Mouse (Mus musculus) spleen, postnatal 4 days (tissue): ENCODE measurements around the gene Upk3a.

Experiments used
- DNase-seq, 2 experiments: peaks; one replicate each; pipeline ENCODE4 v3.0.0; 2022; ENCODE audit warnings: low spot score in 2 of 2

Upk3a gene

DNA sequence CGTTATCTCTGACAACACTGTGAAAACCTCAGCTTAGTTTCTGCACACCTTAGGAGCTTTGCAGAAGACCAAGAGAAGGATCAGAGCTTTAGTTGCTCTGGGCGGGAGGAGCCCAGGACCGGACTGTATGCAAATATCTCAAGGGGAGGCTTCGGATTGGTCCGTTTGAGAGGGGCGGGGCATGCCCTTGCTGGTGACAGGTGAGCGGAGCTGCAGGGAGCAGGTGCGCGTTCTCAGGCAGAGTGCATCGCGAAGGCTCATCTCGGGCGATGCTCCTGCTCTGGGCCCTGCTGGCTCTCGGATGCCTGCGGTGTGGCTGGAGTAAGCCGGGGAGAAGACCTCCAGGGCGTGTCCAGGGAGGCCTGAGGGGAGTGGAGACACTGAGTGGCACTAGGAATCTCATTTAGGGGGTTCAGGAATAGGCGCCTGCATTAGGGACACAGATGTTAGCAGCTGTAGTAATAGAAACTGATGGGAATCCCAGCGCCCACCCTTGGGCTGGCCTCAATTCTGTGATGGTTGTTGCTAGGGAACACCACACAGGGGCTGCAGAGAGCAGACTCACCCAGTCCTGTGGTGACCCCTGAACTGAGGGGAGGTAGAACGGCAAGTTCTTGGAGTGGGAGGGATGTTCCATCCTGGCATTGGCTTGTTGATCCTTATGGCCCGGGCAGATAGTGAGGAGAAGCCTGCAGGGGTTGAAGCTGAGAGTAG lies at the start of gene Upk3a:
Gene Upk3a, plus strand, starts transcription at position 191 of the 714 bp plus-strand sequence.
- no peak for DNase-seq

DNA sequence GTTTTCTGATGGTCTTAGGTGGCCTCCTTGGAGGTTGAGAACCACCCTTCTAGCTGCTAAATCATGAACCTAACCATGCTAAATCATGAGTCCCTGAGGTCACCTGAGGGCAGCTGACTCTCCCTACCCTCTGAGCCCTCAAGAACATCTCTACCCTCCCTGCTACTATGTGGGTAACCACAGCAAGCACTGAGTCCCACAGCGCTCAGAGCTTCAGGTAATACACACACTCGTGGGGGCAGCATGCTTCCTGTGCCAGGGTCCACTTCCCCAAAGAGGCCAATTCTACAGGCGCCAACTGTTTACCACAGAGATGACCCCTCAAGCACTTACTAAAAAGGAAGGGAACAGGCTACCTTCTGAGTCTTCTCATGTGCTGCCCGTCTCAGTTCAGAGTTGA lies 48.4 kb upstream of the Upk3a start:
- DNase-seq, result no peak

DNA sequence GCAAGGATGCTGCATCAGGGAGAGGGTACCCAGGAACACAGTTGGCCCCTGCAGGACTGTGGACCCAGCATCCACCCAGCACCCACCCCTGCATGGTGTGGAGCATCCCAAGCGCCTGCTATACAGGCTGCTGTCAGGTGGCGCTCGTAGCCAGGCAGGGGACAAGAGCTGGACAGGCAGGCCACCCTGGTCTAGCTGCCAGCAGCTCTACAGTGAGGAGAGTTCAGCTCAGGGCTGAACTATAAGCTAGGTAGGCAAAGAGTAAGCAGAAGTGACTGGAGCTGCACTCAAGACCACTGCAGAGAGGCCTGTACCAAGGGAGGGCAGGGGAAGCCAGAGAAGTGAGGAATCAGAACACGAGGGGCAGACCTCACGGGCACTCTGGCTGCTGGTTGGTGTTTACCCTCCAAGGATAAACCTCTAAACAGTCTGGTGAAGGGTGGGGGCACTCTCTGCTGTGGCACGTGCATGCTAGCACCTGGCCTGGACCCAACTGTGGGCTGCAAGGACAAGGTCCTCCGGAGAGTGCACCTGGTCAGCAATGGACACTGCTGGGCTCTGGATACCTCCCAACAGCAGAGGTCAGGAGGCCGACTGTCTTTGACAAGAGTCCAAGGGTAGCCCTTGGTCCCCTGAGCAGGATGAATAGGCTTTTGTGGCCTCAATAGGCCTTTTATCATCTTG lies 43.9 kb upstream of the Upk3a start:
- no peak for DNase-seq

- no peak for DNase-seq
Observed at GRCm38 (mm10) chr15:84973544-84973871, 43.4 kb upstream of the Upk3a start.

DNA sequence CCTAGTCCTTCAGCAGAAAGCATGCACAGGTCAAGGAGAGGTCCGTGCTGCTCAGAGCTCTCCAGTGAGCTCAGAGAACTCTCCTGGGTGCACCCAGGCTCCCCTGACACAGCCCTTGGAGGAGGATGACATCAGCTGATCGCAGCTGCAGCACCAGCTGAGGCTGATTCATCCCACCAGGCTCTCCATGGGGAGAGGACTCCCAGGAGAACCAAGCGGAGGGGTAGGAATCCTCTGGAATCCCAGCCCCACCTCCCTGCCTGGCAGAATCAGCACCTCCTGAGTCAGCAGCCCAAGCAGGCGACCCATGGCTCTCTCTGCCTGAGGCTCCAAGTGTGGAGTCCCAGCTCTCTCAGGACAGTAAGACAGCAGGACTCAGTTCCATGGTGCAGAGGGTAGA lies 41.2 kb upstream of the Upk3a start:
- DNase-seq, result no peak

- no peak for DNase-seq
Observed at GRCm38 (mm10) chr15:84981609-84982313, 35.2 kb upstream of the Upk3a start.

- DNase-seq, result no peak
Observed at GRCm38 (mm10) chr15:84982888-84983287, 34.1 kb upstream of the Upk3a start.

GRCm38 (mm10) chr15:84983721-84984120 lies 33.2 kb upstream of the Upk3a start:
- no peak for DNase-seq

GRCm38 (mm10) chr15:84985516-84986160 lies 31.3 kb upstream of the Upk3a start:
- no peak for DNase-seq

- peak in 1 of 2 experiments; percentile 32 for DNase-seq
Observed at GRCm38 (mm10) chr15:84986171-84987019, 30.5 kb upstream of the Upk3a start.

DNA sequence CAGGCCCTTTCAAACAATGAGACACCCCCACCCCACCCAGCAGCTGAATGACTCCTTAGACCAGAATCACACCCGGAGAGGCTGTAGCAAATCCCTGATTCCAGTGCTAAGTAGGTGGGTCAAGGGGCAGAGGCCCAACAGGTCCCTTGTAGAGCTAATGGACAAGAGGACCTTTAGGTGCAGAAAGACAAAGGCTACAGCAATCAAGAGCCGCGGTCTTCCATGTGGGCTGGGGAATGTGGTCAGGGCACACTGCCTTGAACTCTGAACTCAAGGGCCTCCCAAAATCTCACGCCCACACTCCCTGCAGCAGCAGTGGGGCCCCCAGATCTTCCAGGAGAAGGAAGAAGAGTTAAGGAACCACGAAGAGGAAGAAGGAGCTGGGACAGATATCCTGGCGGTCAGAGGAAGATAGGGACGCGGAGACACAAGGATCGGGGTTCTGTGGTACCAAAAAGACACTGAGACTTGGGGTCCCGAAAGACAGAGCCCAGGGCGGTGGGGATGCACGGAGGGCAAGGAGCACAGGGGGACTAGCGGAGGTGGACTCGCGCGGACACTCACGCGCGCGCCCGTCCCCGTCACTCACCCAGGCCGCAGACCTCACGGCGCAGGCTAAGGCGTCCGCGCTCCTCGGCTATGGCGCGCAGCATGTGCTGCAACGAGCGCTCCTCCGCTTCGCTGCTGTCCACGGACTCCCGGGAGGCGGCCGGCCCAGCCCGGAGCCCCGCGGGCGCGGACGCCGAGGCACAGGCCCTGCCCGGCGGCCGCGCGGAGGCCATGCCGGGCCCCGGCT lies 29.7 kb upstream of the Upk3a start:
- DNase-seq, result peak; percentile 41 to 77

GRCm38 (mm10) chr15:84987874-84988825 lies 28.8 kb upstream of the Upk3a start, which contains the start of gene 5031439G07Rik:
Gene 5031439G07Rik (minus strand): TSS chr15:84988551.
- peak; percentile 87 to 91 for DNase-seq

GRCm38 (mm10) chr15:84989098-84989497 lies 27.8 kb upstream of the Upk3a start:
- DNase-seq, result no peak

DNA sequence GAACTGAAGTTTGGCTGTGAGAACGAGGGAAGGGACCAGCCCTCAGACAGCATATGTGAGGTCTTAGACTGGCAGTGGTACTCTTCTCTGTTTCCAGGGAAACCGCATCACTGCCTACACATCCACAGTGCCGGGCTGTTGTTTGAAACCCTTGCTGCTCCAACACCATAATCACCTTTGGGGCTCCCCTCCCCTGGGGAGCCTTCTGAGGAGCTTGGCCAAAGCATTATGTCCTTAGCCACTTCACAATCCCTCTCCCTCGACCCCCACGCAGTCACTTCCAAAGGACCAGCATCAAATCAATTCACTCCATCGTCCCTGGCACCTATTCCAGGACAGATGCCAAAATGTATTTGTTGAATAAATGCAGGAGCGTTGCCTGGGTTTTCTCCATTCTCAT lies 27.2 kb upstream of the Upk3a start:
- DNase-seq, result no peak

GRCm38 (mm10) chr15:84994498-84994897 lies 22.4 kb upstream of the Upk3a start:
- DNase-seq, result no peak

DNA sequence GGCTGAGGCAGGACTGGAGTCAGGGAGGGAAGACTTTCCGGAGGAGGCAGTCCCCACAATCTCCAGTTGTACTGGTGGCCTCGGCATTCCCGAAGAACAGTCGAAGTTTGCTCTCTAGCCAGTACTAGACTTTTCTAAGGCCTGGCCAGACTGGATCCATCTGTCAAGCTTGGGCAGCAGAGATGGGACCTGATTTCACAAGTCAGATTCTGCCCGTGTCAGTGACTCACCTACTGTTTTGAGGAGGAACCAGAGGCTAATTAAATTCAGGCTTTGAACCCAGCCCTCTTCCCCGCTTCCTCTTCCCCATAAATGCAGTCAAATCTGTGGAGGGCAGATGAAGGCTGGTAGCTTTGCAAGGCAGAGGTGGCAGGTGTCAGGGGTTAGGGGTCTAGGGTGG lies 21.9 kb upstream of the Upk3a start:
- DNase-seq, result no peak

- peak; percentile 66 to 86 for DNase-seq
Observed at GRCm38 (mm10) chr15:84995967-84996366, 21.0 kb upstream of the Upk3a start.

DNA sequence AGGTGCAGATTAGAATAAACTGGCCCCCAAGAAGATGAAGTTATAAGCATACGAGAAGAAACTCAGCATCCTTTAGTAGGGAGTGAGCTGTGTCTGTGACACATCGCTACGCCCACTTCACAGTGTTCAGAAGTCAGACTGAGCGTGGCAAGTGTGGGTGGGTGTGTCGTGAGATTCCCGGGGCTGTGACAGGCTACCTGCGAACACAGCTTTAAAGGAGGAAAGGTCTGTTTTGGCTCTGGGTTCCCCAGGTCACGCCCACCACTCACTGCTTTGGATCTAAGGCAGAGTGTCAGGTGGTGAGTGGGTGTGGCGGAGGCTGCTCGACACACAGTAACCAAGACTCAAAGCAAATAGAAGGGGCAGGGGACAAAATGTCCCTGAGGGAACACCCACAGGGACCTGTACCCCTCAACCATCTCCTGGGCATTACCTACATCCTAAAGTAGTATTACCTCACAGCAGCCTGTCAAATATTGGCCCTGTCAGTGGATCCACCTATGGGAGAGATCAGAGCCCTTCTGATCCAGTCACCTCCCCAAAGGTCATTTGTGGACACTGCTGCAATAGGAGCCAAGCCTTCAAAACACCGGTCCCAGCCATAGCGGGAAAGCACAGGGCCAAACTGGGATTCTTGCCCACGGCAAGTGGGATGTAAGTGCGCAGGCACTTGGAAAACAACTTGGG lies 19.0 kb upstream of the Upk3a start:
- DNase-seq, result no peak

DNA sequence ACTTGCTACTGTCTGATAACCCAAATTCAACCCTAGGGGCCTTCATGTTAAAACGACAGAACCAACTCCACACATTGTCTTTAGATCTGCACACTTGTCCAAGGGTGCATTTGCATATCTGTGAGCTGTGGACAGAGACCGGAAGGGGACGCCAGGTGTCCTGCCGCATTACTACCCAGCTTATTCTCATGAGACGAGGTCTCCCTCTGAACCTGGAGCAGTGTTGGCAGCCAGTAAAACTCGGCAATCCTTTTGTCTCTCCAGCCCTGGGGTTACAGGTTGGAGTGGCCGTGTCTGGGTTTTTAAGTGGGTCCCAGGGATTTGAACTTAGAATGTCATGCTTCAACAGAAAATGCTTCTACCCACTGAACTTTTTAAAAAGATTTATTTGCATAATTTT lies 17.0 kb upstream of the Upk3a start:
- DNase-seq, result no peak
